Mouse (Mus musculus) T-helper 17 cell (primary cell): Measurements from ENCODE around the gene Dst.

Experiments
- in situ Hi-C, 2 experiments: fragments of 300-600 bp; cut with MboI, MseI; formaldehyde crosslinking; loops; 1 replicate in 1 of 2; 2 replicates in 1 of 2; pipeline ENCODE4 v1.15.1; 2025; ENCODE audit warnings: high pct_unique_total_duplicates in 2 of 2

Gene Dst

GRCm38 (mm10) chr1:34328606-34329005 lies 420.6 kb downstream of the Dst start:
- in situ Hi-C loops = no loop called here

GRCm38 (mm10) chr1:34331767-34332166 lies 423.7 kb downstream of the Dst start:
- in situ Hi-C loops = no loop called here
